Mouse (Mus musculus): ENCODE data around the gene Mat2b.

Gene Mat2b

DNA sequence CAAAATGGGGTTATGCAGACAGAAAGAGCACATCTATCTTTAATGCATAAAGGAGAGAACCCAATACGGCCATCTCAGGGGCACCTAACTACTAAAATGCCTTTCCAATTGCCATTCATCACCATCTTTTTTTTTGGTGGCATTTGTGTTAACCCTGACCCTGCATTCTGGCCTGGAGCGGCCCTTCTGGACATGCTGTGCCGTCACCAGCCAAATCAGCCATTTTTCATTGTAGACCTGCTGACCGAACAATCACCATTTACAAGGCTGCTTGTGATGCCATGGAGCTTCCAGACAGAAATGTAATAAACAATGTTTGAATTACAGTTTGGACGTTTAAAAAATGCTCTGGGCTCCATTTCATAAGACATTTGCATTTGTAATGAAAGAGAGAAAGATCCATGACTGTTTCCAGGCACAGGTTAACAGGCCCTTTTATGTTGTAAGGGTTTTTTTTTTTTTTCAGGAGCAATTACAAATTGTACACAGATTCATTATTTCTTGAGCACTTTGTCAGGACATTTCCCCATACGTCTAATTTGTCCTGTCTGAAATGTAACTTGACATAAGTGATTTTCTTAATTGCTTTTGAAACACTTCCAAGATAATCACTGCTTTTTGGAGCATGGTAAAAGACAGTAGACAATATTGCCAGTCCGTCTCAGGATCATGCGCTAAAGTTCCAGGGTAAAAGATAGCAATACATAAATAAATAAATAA is 45.1 kb downstream of the Mat2b start:
- DNase-seq (ENCODE audit: low read depth): no peak

DNA sequence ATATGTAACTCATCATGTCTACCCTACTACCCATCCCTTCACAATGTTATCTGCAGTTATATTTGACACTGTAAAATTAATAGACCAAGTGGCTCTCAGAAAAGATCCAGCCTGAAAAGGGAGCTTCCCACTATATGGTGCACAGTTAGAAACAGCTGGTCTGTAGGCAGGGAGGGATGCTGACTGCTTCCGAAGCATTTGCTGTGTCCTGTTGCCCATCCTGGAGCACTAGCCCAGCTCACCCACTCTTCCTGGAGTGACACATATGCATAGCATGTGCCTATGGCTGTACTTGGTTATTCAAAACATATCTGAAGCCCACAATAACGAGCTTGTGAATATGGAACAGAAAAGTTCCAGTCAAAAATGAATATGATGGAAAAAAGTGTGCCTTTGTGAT is 47.8 kb downstream of the Mat2b start:
- no peak for DNase-seq (ENCODE audit: low read depth)

Data from fibroblast of lung, adult 2 months (primary cell).